Mouse (Mus musculus): ENCODE measurements at regions not wholly inside any gene's neighbourhood (a gene's known extent, or its start where the extent isn't known, plus 50 kb on each side); places are given as distances from the start of the nearest gene placed in this dataset.

DNA sequence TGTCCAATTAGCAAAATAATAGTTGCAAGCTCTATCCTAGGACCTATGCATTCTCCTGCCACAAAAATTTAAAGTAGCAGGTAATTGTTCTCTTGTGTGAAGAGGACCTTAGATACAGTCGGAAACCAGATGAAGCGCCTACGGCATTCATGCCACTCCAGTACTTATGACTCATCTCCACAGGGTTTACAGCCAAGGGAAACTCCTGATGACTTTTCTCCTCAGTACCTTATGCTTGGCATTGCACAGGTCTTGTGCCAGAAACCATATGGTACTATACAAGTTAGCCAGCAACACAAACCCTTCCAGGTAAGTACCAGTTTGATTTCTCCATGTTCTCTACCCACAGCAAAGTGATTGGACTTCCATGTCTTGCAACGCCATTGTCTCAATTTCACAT lies 606.3 kb upstream of the Dmac1 start:
- peak; percentile 84 for DNase-seq (ENCODE audit: low read depth, low spot score)

DNA sequence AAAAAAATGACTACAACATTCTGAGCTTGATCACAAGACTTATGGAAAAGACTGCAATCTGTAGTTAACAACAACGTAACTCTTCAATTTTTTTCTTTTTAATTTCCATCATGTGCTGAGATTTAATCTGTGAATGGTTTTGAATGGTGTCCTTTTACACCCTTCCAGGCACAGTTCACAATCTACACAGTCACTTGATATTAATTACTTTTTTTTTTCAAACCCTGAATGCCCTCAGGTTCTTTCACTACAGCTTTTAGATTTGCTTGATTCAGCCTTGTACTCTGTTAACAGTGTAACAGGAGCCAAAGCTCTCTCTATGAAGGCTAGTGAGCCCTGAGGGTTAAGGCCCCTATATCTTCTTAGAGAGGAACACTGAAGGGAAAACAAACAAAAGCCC lies 591.7 kb upstream of the Dmac1 start:
- DNase-seq (ENCODE audit: low read depth, low spot score) = no peak

DNA sequence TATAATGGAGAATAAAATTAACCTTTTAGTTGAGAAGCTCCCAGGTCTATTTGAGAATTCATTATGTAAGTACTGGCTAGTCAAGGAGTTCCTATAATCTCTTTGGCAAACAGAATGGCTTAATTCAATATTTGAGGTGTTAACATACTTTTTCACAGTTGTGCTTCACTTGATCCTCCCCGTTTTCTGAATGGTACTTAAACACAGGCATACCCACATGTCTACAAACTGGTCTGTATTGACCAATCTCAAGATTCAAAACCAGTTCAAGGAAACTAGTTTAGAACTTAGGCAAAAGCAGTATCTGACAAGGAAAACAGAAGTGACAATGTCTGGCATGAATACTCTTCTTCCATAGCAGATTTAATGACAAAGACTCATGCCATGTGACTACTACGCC lies 583.0 kb upstream of the Dmac1 start:
- DNase-seq (ENCODE audit: low read depth, low spot score) = no peak

DNA sequence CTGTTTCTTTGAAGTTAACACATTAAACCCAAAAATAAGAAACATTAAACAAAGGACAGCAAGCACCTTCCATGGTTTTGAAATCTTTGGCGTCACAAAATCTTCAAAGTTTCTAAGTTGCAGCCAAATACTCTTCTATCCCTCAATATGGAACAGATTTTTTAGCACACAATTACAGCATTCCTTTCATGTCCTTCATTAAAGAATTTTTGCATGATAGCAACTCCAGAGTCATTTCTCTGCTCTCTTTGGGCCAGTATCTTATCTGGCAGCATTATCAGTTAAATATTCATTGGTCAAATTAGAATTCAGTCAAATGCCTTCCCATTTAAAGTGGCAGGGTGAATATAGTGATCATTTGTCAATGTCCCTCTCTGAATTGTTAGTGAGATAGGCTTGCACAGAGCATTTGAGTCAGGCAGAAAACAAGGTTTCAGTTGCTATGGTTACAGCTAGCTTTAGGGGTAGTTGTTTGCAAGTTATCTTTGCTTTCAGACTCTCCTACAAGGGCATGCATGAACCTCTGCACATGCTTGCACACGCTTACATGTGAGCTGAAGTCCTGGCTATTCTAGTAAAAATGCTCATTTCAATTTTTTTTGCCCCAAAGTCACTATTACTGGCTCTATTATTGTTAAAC lies 579.8 kb upstream of the Dmac1 start:
- DNase-seq (ENCODE audit: low read depth, low spot score) = no peak

DNA sequence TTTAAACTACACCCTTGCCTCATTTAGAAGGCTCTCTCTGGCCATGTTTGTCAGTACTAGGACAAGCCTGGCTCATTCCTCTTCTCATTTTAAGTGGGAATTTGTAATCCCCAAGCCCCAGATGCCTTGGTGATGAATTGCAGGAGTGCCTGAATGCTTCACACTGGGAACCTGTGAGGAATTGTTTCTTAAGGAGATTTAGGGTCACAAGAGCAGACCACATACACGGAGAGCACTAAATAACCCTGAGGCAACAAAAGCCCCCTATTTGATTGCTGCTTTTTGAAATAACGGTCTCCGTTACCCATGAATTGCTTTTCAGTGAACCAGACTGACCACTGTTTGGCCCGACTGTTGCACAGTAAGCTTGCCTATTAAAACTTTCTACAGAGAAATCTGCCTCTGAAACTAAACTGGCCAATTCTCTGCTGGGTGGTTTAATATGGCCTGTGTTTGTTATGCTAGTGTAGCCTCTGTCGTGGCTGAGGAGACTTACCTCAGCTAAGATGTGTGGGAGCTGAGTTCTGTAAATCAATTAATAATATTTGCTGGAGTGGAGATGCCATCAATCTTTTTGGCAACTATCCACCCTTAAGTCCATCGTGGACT lies 577.7 kb upstream of the Dmac1 start:
- no peak for DNase-seq (ENCODE audit: low read depth, low spot score)

DNA sequence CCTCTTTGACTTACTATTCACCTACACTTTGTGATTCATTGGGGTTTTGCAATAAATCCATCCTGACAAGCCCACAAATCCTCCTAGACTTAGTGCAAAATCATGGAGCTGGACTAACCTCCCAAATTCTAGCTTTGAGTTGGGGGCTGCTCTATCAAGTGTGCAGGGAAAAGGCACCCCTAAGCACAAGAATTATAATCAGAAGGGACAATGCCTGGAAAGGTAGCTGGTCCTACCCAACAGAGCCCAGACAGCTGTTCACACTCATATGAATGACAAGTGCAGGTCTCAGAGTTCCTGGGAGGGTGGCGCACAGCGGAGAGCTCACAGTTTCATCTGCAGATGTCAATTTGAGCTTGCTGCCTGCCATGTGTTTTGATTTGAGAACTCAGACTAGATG lies 572.2 kb upstream of the Dmac1 start:
- DNase-seq (ENCODE audit: low read depth, low spot score) = no peak

DNA sequence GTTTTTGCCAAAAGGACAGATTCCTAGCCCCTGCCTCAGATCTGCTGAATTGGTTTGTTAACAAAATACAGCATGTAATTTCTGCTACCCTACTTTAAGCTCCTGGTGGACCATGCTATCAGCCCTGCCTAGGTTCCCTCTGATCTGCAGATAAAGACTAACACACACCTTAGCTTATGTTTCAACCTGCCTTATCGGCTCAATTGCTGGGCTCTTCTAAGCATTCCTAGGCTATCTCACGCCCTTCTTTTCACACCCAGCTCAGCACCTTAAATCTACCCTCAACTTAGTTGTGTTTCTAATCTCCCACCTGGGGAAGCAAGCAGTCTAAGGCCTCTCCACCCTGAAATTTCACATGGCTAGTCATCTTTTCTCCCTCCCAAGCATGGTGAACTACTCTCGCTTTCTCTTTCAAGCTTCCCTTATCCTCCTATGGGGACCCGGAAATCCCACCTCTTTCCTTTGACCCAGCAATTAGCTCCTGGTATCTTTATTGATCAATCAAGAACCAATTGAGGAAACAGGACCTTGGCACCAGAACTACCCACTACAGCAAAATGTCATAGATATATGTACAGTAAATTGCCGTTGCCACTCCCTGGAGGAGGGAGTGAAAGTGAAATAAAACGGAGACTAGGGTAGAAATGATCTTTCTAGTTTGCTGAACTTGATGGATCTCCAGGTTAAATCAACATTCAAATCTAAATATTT lies 569.7 kb upstream of the Dmac1 start:
- no peak for DNase-seq (ENCODE audit: low read depth, low spot score)

DNA sequence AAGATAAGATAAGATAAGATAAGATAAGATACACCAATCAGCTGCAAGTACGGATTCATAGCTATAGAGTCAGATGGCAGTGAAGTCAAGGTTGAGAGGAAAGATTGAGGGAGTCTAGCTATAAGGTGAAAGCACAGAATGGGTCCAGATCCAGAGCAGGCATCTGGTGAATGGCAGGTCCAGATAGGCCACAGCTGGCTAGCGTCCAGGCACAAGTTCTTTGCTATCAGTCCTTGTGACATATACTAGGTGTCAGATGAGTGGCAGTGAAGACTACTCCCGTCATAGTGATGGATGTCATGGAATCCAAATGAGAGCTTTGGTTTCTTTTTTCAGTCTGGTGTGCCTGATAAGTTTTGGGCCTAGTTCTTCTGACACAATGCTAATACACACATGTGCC lies 566.9 kb upstream of the Dmac1 start:
- no peak for DNase-seq (ENCODE audit: low read depth, low spot score)

DNA sequence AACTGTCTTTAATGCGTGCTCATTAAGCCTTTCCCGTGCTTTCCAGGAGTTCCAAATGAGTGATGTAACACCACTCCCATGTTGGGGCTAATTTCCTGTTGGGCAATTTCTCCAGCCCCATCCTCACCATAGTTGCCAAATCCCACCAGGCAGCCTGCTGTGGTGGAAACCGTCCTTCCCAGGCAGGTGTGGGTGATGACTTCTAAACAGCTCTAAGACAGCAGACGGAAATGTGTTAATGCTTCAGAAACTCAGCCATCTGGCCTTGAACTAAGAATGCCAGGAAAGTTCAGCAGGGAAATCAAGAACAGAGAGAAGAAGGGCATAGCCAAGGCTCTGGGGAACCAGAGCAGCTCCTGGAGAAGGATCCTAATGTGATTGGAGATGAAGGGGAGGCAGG lies 560.5 kb upstream of the Dmac1 start:
- DNase-seq (ENCODE audit: low read depth, low spot score) = peak; percentile 16

DNA sequence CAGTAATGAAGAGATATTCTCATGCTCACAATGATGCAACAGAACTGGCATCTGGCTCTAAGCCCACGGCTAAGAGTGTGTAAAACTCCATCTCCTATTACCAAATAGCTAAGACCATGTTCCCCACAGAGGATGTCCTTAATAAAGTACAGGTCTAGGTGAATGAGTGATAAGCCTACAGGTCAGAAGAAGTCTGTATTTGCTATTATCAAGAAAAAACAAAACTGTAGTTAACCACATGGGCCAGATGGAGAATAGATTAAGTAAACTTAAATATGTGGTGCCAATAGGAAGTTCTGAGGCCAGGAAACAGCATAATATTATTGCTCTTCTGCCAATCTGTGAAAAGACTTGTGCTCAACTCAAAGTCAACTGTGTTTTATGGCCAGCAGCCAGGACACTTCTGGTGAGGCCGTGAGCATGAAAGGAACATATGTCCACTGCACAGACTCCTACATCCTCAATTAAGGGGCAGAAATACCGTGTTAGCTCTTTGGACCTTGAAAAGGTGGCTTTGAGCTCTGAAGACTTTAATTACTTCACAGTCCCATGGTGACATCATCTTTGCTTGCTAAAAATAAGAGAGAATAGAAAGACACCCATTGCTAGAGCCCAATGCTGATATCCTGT lies 549.1 kb upstream of the Dmac1 start:
- peak; percentile 48 for DNase-seq (ENCODE audit: low read depth, low spot score)

DNA sequence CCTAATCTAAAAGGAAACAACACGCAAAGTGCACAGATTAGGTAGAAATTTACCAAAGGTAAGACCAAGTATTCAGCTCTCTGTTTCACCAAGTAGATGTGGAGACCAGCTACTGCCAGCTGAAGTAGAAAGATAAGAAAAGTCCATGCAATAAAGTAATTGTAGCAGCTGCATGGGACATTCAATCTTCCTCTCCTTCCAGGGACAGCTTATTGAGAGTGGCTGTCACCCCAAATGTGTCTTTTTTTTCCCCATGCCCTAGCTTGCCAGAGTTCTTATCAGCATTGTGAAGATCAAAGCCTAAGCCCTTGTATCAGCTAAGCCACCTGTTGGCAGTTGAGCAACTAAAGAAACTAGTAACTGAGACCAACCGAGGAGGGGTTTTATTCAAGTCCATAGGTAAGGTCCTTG lies 541.1 kb upstream of the Dmac1 start:
- DNase-seq (ENCODE audit: low read depth, low spot score) = no peak

DNA sequence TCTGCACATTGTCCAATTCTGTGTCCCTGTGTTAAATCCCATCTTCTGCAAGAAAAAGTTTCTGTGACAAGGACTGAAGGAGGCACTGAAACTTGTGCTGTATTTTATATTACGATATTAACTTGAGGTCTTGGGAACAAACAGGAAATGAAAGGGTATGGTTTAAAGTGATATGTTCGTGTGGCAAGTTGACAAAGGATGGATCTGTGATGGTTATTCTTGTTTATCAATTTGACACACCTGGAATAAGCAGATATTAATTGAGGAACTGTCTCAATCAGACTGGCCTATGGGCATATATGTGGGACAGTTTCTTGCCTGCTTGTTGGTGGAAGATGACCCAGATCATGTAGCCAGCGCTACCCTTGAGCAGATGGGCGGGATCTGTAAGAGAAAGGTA lies 537.9 kb upstream of the Dmac1 start:
- DNase-seq (ENCODE audit: low read depth, low spot score) = no peak

DNA sequence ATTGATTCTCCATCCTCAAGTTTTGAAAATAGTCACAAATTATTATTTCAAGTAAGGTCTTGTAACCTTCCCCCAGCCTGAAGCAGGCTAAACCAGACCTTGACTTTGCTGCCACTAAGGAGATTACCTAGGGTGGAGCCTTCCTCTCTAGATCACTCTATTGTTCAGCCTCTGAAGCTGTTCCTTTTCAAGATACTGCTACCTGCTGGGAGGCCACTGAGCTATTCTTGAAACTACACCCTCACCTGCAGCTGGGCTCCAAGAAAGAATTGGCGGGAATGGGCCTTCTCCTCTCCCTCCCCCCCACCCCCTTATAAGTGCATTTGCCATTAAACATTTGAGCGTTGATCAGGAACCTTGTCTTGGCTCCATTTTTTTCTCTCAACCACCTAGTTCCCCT lies 534.2 kb upstream of the Dmac1 start:
- DNase-seq (ENCODE audit: low read depth, low spot score) = no peak

DNA sequence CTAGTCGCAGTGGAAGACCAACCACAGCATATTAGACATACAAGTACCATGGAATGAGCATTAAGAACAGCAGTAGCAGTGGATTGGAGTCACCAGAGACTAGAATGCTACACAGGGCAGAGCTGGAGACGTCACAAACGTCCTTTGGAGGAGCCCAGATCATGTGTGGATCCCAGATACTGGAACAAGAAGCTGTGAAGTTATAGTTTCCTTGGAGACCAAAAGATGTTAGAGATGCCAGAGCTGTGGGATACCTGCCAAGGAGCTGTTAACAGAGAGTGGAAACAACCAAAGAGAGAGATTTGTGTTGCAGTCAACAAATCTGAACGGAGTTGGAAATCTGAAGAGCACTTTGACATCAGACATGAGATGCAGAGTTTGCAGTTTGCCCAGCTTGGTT lies 523.8 kb upstream of the Dmac1 start:
- DNase-seq (ENCODE audit: low read depth, low spot score) = peak; percentile 40

DNA sequence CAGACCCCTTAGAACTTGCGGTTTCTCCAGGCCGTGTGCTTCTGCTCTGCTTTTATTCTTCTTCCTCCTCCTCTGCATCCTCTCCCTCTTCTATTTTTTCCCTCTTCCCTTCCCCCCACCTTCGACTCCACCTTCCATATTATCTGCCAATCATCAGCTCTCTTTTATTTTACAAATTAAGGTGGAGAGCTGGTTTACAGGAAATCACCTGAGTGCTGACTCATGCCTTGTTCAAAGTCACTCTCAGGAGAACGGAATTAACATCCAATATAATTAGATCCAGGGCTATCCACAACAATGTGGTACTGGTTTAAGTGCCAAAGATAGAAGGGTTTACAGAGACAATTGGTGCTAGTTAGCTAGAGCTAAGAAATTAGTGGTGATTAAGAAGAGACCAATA lies 523.1 kb upstream of the Dmac1 start:
- no peak for DNase-seq (ENCODE audit: low read depth, low spot score)

DNA sequence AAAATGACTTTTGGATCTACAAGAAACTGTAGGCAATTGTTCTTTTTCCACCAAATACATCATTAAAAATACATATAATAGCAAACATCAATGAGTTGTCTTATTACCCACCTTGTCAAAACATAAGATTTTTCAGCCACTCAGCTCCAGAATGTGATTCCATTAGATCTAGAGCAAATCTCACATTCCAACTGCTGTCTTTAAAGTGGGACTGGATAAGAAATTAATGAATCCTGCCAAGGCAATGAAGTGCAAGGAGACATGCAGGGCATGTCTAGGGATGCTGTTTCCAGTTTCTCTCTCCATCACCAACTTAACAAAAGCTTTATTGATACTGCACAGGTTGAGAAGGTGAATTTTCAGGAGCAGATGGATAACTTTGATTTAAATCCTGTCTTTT lies 513.7 kb upstream of the Dmac1 start:
- DNase-seq (ENCODE audit: low read depth, low spot score) = no peak

DNA sequence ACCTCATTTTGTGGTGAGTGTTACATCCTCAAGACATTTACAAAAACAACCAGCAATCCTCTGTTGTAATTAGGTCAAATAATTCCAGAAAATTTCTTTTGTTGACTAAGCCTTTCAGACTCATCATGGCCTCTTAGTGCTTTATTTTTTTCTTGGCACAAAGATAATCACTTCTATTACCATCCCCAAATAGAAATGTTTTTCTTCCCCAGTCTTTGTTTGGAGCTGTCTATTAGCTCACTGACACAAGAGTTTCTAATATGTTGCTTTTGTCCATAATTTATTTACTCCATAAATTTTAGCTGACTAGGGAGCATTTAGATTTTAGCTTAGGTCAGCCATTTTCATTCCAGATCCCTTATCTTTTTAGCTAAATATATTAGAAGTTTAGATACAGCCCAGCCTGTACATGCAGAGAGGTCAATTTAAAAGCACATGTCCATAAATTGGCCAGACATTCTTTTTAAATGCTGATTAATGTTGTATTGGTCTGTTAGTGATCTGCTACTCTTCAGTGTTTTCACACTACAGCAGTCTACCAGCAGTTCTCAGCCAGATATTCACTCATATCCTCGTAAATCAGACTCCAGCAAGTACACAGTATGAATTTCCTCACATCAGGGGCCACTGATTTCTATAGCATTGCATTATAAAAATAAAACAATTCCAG lies 513.0 kb upstream of the Dmac1 start:
- DNase-seq (ENCODE audit: low read depth, low spot score) = no peak

DNA sequence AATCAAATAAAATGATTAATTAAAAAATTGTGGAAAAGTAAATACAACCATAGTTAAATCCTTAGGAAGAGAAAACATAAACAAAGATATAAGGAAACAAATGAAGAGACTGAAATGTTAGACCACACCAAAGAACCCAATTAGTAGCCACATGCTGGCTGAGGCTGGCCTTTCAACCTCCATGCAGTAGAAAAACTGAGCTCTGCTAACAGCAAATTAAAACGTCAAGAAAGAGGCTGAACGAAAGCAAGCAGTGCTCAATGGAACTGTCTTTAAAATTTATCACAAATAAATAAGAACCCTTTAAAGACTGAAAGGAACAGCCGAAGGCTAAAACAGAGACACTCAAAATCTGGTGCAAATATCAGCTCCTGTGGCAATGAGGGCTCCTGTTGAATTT lies 509.3 kb upstream of the Dmac1 start:
- DNase-seq (ENCODE audit: low read depth, low spot score) = no peak

DNA sequence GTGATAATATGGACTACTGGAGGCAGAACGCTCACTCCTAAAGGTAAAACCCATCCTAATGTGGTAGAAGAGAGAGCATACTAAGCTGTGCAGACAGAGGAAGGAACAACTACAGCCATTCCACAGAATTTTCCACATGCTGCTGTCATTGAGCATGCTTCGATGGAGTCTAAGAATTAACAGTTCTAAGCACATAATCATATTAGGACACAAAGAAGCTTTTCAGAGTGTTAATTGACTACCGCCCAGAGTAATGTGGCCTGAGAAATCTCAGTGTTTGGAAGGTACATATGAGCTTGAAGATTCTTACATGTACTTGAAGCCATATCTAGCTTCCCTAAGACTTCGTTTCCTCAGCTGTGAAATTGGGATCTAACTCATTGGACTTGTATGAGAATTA lies 508.3 kb upstream of the Dmac1 start:
- no peak for DNase-seq (ENCODE audit: low read depth, low spot score)

DNA sequence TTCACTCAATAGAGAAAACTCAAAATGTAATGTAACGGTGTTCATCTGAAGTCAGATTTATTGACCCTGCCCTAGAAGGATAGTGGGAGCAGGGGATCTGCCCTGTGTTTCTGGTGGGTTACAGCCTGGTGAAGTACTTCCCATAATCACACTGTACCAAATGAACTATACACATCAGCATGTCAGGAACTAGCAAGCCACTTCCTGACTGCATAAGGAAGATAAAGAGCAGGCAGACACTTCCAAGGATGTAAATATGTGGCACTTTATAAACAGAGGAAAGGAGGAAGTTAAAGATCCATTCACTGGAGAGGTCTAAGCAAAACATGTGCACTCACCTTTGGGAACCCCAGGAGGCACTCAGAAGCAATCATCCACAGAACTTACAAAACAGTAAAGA lies 501.4 kb upstream of the Dmac1 start:
- DNase-seq (ENCODE audit: low read depth, low spot score) = no peak

DNA sequence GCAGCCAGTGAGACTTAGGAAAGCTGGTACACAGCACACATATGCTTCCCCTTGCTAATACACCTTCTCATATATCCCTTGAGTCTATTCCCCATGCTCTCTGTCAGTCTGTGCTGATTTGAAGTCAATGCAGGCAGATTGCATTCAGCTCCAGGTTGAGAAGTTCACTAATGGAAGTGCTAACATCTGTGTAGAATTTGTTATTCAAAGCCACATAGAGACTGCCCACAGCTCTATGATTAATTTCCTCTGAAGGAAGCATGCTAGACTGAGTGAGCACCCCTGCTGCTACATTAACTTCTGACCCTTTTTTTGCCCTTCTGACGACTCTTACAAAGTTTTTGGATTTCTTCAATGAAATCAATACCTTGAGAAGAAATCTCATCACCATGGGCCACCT lies 486.0 kb upstream of the Dmac1 start:
- DNase-seq (ENCODE audit: low read depth, low spot score) = no peak

DNA sequence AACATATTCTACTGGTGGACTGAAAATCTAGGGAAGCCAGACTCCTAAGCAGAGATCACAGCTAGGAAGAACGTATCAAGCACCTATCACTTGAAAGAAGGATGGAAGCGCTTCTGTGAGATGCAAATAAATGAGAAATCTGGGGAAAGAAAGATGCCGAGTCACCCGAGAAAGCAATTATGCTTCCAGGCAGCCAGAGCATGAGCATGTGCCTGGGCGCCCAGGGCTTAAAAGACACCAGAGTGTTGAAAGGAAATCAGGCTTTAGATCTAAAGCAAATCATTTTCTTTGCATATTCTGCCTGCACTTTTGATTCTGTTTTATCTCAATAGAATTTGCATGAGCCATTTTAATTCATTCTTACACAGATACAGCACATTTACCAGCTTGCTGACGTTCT lies 466.5 kb upstream of the Dmac1 start:
- peak; percentile 43 for DNase-seq (ENCODE audit: low read depth, low spot score)

Measured in brain, adult 2 months (tissue).